Mouse (Mus musculus): ENCODE data around the gene Slc25a1.

Gene Slc25a1

GRCm38 (mm10) chr16:17921325-17922162 is 6.5 kb downstream of the Slc25a1 start:
- DNase-seq (ENCODE audit: low spot score in 2 of 2), result peak; percentile 91 to 93

GRCm38 (mm10) chr16:17920586-17920985 is 7.4 kb downstream of the Slc25a1 start:
- no peak for DNase-seq (ENCODE audit: low spot score in 2 of 2)

- DNase-seq (ENCODE audit: low spot score in 2 of 2), result peak in 1 of 2 experiments; percentile 21
These were observed 13.4 kb downstream of the Slc25a1 start, which contains the start of gene Gsc2 for GRCm38 (mm10) chr16:17914307-17915249. Gene Gsc2 (minus strand): TSS chr16:17915059.

- peak; percentile 83 to 91 for DNase-seq (ENCODE audit: low spot score in 2 of 2)
These were observed 16.9 kb downstream of the Slc25a1 start, which contains the start of gene Ess2 for GRCm38 (mm10) chr16:17911052-17911595. Gene Ess2 (minus strand): TSS chr16:17911348.

- no peak for DNase-seq (ENCODE audit: low spot score in 2 of 2)
These were observed 29.6 kb downstream of the Slc25a1 start, which contains the start of the genes Dgcr2 and Tssk2 for GRCm38 (mm10) chr16:17898462-17898861. Gene Dgcr2 (minus strand): TSS chr16:17898562. Gene Tssk2 (plus strand): TSS chr16:17898637.

GRCm38 (mm10) chr16:17896091-17896490 is 31.9 kb downstream of the Slc25a1 start:
- DNase-seq (ENCODE audit: low spot score in 2 of 2), result no peak

- no peak for DNase-seq (ENCODE audit: low spot score in 2 of 2)
These were observed 34.1 kb downstream of the Slc25a1 start, which contains the start of gene Tssk1 for GRCm38 (mm10) chr16:17893923-17894322. Gene Tssk1 (plus strand): TSS chr16:17894223.

GRCm38 (mm10) chr16:17892606-17893005 is 35.4 kb downstream of the Slc25a1 start:
- DNase-seq (ENCODE audit: low spot score in 2 of 2), result no peak

- peak; percentile 99 to 100 for DNase-seq (ENCODE audit: low spot score in 2 of 2)
These were observed 36.5 kb downstream of the Slc25a1 start, which contains the start of gene Gm20518 for GRCm38 (mm10) chr16:17891567-17891959. Gene Gm20518 (minus strand): TSS chr16:17891671.

- DNase-seq (ENCODE audit: low spot score in 2 of 2), result peak; percentile 30 to 33
These were observed 37.0 kb downstream of the Slc25a1 start for GRCm38 (mm10) chr16:17890917-17891566.

GRCm38 (mm10) chr16:17890342-17890727 is 37.7 kb downstream of the Slc25a1 start:
- DNase-seq (ENCODE audit: low spot score in 2 of 2), result no peak

GRCm38 (mm10) chr16:17889689-17890341 is 38.2 kb downstream of the Slc25a1 start:
- DNase-seq (ENCODE audit: low spot score in 2 of 2), result no peak

GRCm38 (mm10) chr16:17884116-17884515 is 43.9 kb downstream of the Slc25a1 start:
- DNase-seq (ENCODE audit: low spot score in 2 of 2), result no peak

GRCm38 (mm10) chr16:17882196-17882595 is 45.8 kb downstream of the Slc25a1 start:
- no peak for DNase-seq (ENCODE audit: low spot score in 2 of 2)

GRCm38 (mm10) chr16:17879571-17879970 is 48.4 kb downstream of the Slc25a1 start:
- DNase-seq (ENCODE audit: low spot score in 2 of 2), result no peak

- no peak for DNase-seq (ENCODE audit: low spot score in 2 of 2)
These were observed 51.9 kb downstream of the Slc25a1 start for GRCm38 (mm10) chr16:17876096-17876495.
